Mouse (Mus musculus) embryonic facial prominence, embryonic 14.5 days (tissue): ENCODE results near the gene Etv6. TPM values are rescaled to one million over a fixed set of nuclear protein-coding genes. Genes with fewer than 3 reads are reported as not detected.

Source experiments
- ATAC-seq: fragments of 200-750 bp; cut with Nextera tagmentation; 2 replicates; pipeline ENCODE4 v1.8.0; 2017; ENCODE audit warnings: low read depth, moderate number of reproducible peaks, moderate TSS enrichment
- DNase-seq: peaks from one replicate; pipeline ENCODE4 v3.0.0-alpha.2; 2015; ENCODE audit warnings: low spot score
- H3K27ac ChIP-seq: fragments of 300-500 bp; sonication (generic); replicated peaks from 2 replicates; pipeline ENCODE4 v1.5.1; 2014; ENCODE audit warnings: low read depth, mild to moderate bottlenecking, low read length, moderate library complexity
- H3K27me3 ChIP-seq: fragments of 300-500 bp; sonication (generic); replicated peaks from 2 replicates; pipeline ENCODE4 v1.6.1; 2014; ENCODE audit warnings: low read length; ENCODE audit not compliant: control insufficient read depth, insufficient read depth
- H3K36me3 ChIP-seq: fragments of 300-500 bp; sonication (generic); 2 replicates; pipeline ENCODE4 v1.6.1; 2014; ENCODE audit warnings: low read length, mixed read lengths; ENCODE audit not compliant: control insufficient read depth, insufficient read depth
- H3K4me1 ChIP-seq: fragments of 300-500 bp; sonication (generic); 2 replicates; pipeline ENCODE4 v1.6.1; 2014; ENCODE audit warnings: antibody characterized with exemption, low read length; ENCODE audit not compliant: control insufficient read depth, insufficient read depth
- H3K4me2 ChIP-seq: fragments of 300-500 bp; sonication (generic); 2 replicates; pipeline ENCODE4 v1.6.1; 2014; ENCODE audit warnings: low read depth, mild to moderate bottlenecking, low read length, moderate library complexity, mixed read lengths
- H3K4me3 ChIP-seq: fragments of 300-500 bp; sonication (generic); 2 replicates; pipeline ENCODE4 v1.5.1; 2014; ENCODE audit warnings: low read depth, mild to moderate bottlenecking, low read length
- H3K9ac ChIP-seq: fragments of 300-500 bp; sonication (generic); 2 replicates; pipeline ENCODE4 v1.6.1; 2014; ENCODE audit warnings: low read depth, mild to moderate bottlenecking, low read length, moderate library complexity, mixed read lengths
- H3K9me3 ChIP-seq: fragments of 300-500 bp; sonication (generic); 2 replicates; pipeline ENCODE4 v1.6.1; 2016; ENCODE audit warnings: low read length; ENCODE audit not compliant: control insufficient read depth
- WGBS: fragments of 180-500 bp; shearing (Covaris S2); extraction: QIAGEN DNeasy Blood & Tissue Kit; methylation state at CpG from one replicate; pipeline ENCODE4 v1.1.7; 2014; 5-methylcytosine and 5-hydroxymethylcytosine counted together
- polyA plus RNA-seq: library from polyadenylated mRNA; unstranded; fragments of >200 nt; fragmentation: Nextera tagmentation; extraction: Ambion mirVana; gene quantifications from 2 replicates; pipeline ENCODE4 v1.2.1, GENCODE M21; 2014

Etv6 gene
- polyA plus RNA-seq, 1 experiment from 2014 or later = 12.4 TPM

DNA sequence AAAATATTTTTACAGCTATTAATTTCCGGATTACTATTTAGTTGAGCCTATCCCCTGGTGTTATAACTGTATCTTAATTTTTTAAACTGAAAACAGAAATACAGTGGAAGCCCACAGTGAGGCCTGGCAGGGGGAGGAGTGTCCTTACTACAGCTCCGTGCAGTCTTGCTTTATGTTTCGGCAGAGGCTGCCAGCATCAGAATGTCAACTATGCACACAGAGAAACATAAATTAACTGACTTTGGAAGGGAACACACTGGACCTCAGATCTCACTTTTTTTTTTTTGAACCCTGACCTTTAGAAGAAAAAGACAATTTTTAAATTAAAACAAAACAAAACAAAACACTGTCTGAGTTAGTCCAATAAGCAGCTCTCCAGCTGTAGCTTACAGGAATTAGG, 153.2 kb downstream of the Etv6 start:
- Histone ChIP-seq H3K4me2 (no peak overlapping the region), H3K27me3 (no peaks in the 10 kb centered on the region), H3K27ac (no peak overlapping the region), H3K4me3 (no peak overlapping the region), H3K4me1 (peaks cover 28% of the 10 kb centered on the region), H3K9me3 (no peaks in the 10 kb centered on the region), H3K9ac (no peak overlapping the region), H3K36me3 (no peaks in the 10 kb centered on the region)
- DNase-seq (peak; percentile 41), ATAC-seq (no peak)
- WGBS = 26% methylated on average over 3 of the region's 3 CpGs

- Histone ChIP-seq H3K27me3 (no peaks in the 10 kb centered on the region), H3K4me1 (peaks cover 28% of the 10 kb centered on the region), H3K9me3 (no peaks in the 10 kb centered on the region), H3K4me2 (no peak overlapping the region), H3K27ac (no peak overlapping the region), H3K36me3 (no peaks in the 10 kb centered on the region), H3K4me3 (no peak overlapping the region), H3K9ac (no peak overlapping the region)
- 16% methylated on average over 5 of the region's 5 CpGs for WGBS
- DNase-seq = no peak
- peak; percentile 42; the same call in 1 of the 2 replicates for ATAC-seq
These were observed 153.7 kb downstream of the Etv6 start for GRCm38 (mm10) chr6:134189174-134189573.

- Histone ChIP-seq H3K36me3 (no peaks in the 10 kb centered on the region), H3K27ac (no peak overlapping the region), H3K9me3 (no peaks in the 10 kb centered on the region), H3K4me1 (peaks cover 28% of the 10 kb centered on the region), H3K4me3 (no peak overlapping the region), H3K4me2 (no peak overlapping the region), H3K27me3 (no peaks in the 10 kb centered on the region), H3K9ac (no peak overlapping the region)
- DNase-seq (peak; percentile 52), ATAC-seq (peak; percentile 55; the same call in 1 of the 2 replicates)
- WGBS = 40% methylated on average over 7 of the region's 7 CpGs
These were observed 154.2 kb downstream of the Etv6 start for GRCm38 (mm10) chr6:134189575-134190132.

DNA sequence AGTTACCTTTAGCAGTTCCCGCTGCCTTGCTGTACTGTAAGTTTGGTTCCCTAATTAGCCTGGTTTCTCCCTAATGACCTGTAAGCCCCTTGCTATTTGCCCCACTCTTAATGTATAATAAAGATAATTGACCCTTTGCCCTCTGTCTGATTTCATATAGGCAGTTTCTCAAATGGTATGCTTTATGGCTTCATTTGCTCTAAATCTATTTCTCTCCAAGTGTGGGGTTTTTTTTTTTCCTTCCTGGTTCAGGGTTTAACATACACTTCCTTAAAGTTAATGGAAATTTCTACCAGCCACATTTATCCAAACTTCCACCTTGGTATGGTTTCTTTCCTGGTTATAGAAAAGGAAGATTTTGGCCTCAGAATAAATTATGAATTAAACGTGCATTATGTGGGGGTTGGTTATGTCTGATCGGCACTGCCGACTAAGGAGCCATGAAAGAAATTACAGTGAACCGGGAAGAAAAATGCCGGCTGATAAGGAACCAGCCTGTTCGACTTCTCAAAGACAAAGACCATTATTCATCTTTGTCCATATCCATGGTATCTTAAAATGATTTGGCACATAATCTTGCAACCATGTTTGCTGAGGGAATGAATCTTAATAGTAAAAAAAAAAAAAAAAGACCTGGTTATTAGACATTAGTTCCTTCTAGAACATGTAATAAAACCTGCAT, 155.2 kb downstream of the Etv6 start:
- Histone ChIP-seq H3K27me3 (no peaks in the 10 kb centered on the region), H3K4me2 (no peak overlapping the region), H3K4me1 (peaks cover 24% of the 10 kb centered on the region), H3K27ac (no peak overlapping the region; the same call in 1 of the 2 replicates), H3K4me3 (no peak overlapping the region), H3K9me3 (no peaks in the 10 kb centered on the region), H3K36me3 (no peaks in the 10 kb centered on the region), H3K9ac (no peak overlapping the region)
- WGBS = 72% methylated on average over 7 of the region's 7 CpGs
- ATAC-seq = no peak
- DNase-seq = no peak

GRCm38 (mm10) chr6:134192710-134193109, 157.2 kb downstream of the Etv6 start:
- Histone ChIP-seq H3K36me3 (no peaks in the 10 kb centered on the region), H3K27me3 (no peaks in the 10 kb centered on the region), H3K9ac (no peak overlapping the region), H3K9me3 (no peaks in the 10 kb centered on the region), H3K4me3 (no peak overlapping the region), H3K27ac (no peak overlapping the region), H3K4me1 (peaks cover 24% of the 10 kb centered on the region), H3K4me2 (no peak overlapping the region)
- ATAC-seq (no peak), DNase-seq (no peak)

GRCm38 (mm10) chr6:134199895-134200294, 164.4 kb downstream of the Etv6 start:
- Histone ChIP-seq H3K27ac (peak overlapping the region; percentile 17; the same call in 1 of the 2 replicates), H3K4me3 (no peak overlapping the region), H3K27me3 (no peaks in the 10 kb centered on the region), H3K36me3 (0 out of 2 replicates have a peak, but pooled peaks cover 5% of the 10 kb centered on the region), H3K4me1 (peaks cover 9% of the 10 kb centered on the region), H3K9me3 (no peaks in the 10 kb centered on the region), H3K9ac (no peak overlapping the region), H3K4me2 (no peak overlapping the region)
- ATAC-seq (no peak), DNase-seq (no peak)
- 77% methylated on average over 1 of the region's 1 CpGs for WGBS

GRCm38 (mm10) chr6:134200577-134200976, 165.1 kb downstream of the Etv6 start:
- H3K36me3 ChIP-seq = 0 out of 2 replicates have a peak, but pooled peaks cover 5% of the 10 kb centered on the region
- no peak overlapping the region for H3K4me2 ChIP-seq
- peaks cover 9% of the 10 kb centered on the region for H3K4me1 ChIP-seq
- WGBS = 78% methylated on average over 10 of the region's 10 CpGs
- no peak overlapping the region for H3K4me3 ChIP-seq
- DNase-seq = no peak
- H3K9ac ChIP-seq = no peak overlapping the region
- H3K27me3 ChIP-seq = no peaks in the 10 kb centered on the region
- ATAC-seq = no peak
- no peaks in the 10 kb centered on the region for H3K9me3 ChIP-seq
- peak overlapping the region; percentile 17; the same call in 1 of the 2 replicates for H3K27ac ChIP-seq

GRCm38 (mm10) chr6:134202176-134202575, 166.7 kb downstream of the Etv6 start:
- Histone ChIP-seq H3K9me3 (no peaks in the 10 kb centered on the region), H3K4me1 (peaks cover 15% of the 10 kb centered on the region), H3K4me3 (no peak overlapping the region), H3K4me2 (no peak overlapping the region), H3K27ac (no peak overlapping the region), H3K36me3 (0 out of 2 replicates have a peak, but pooled peaks cover 5% of the 10 kb centered on the region), H3K27me3 (no peaks in the 10 kb centered on the region), H3K9ac (no peak overlapping the region)
- WGBS = 88% methylated on average over 5 of the region's 5 CpGs
- ATAC-seq = no peak
- DNase-seq = no peak

GRCm38 (mm10) chr6:134205163-134205562, 169.7 kb downstream of the Etv6 start:
- no peak for ATAC-seq
- H3K27ac ChIP-seq = no peak overlapping the region
- H3K4me2 ChIP-seq = no peak overlapping the region
- H3K4me3 ChIP-seq = no peak overlapping the region
- H3K9ac ChIP-seq = no peak overlapping the region
- no peaks in the 10 kb centered on the region for H3K9me3 ChIP-seq
- no peaks in the 10 kb centered on the region for H3K27me3 ChIP-seq
- 97% methylated on average over 10 of the region's 11 CpGs for WGBS
- DNase-seq = no peak
- peaks cover 24% of the 10 kb centered on the region for H3K4me1 ChIP-seq
- 0 out of 2 replicates have a peak, but pooled peaks cover 5% of the 10 kb centered on the region for H3K36me3 ChIP-seq
